Comparison of ENCODE assay signal across 13 mouse cellular contexts in genomic region chr2:58489275-58489674, GRCm38 (mm10). TPM values are rescaled to one million over a fixed set of nuclear protein-coding genes. Genes with fewer than 3 reads are reported as not detected.
DNase-seq lines count a peak whose midpoint lies in the region; ATAC-seq lines count a peak whose summit lies in the region.
"Had no signal": no experiment of that assay in that cellular context is flagged by ENCODE, and none has a peak within 500 bp of the region (broad histone marks: within the 10 kb centered on the region; RNA-seq: fewer than 3 reads in every experiment).

No protein-coding gene starts in this region.

- H3K9ac ChIP-seq in hindbrain, embryonic 13.5 days: no peak overlapping the region
- H3K9ac ChIP-seq: embryonic facial prominence, embryonic 15.5 days; neural tube, embryonic 13.5 days had no signal

- no peaks in the 10 kb centered on the region for H3K9me3 ChIP-seq in hindbrain, embryonic 13.5 days
- H3K9me3 ChIP-seq: embryonic facial prominence, embryonic 15.5 days; neural tube, embryonic 13.5 days had no signal

- H3K27ac ChIP-seq in hindbrain, embryonic 13.5 days: no peak overlapping the region
- H3K27ac ChIP-seq: embryonic facial prominence, embryonic 15.5 days; left cerebral cortex, adult 2 months; neural tube, embryonic 13.5 days had no signal

- peak; percentile 43 for DNase-seq in cerebellum, adult 11-12 months
- DNase-seq in gastrocnemius, postnatal 10 days: peak; percentile 54
- peak; percentile 76 to 82 for DNase-seq in heart, postnatal 10 days
- peak; percentile 74 for DNase-seq in lung, postnatal 25 days (ENCODE audit: low spot score)
- no peak for DNase-seq in left cerebral cortex, adult 11 months (ENCODE audit: low spot score)
- no peak for DNase-seq in right cerebral cortex, adult 2 months (ENCODE audit: low spot score in 2 of 2)

- H3K36me3 ChIP-seq in hindbrain, embryonic 13.5 days: peaks cover 4% of the 10 kb centered on the region
- H3K36me3 ChIP-seq: embryonic facial prominence, embryonic 15.5 days; neural tube, embryonic 13.5 days had no signal

- no peak overlapping the region for H3K4me3 ChIP-seq in hindbrain, embryonic 13.5 days
- H3K4me3 ChIP-seq: embryonic facial prominence, embryonic 15.5 days; left cerebral cortex, adult 2 months; neural tube, embryonic 13.5 days had no signal

- ATAC-seq in cerebellum, adult (ENCODE audit: insufficient number of reproducible peaks, low FRiP score, low TSS enrichment): no peak
- no peak for ATAC-seq in hindbrain, embryonic 13.5 days (ENCODE audit: low FRiP score)

- intact Hi-C loops in heart, postnatal 10 days (cut with DNase I): no loop called here

- H3K4me2 ChIP-seq in hindbrain, embryonic 13.5 days: no peak overlapping the region
- H3K4me2 ChIP-seq: embryonic facial prominence, embryonic 15.5 days; neural tube, embryonic 13.5 days had no signal

- 85% methylated on average over 9 of the region's 9 CpGs for WGBS in hindbrain, embryonic 13.5 days

- H3K27me3 ChIP-seq in hindbrain, embryonic 13.5 days: no peaks in the 10 kb centered on the region
- H3K27me3 ChIP-seq: embryonic facial prominence, embryonic 15.5 days; neural tube, embryonic 13.5 days had no signal

- peaks cover 29% of the 10 kb centered on the region for H3K4me1 ChIP-seq in hindbrain, embryonic 13.5 days (replicated peaks)

RNA-seq across cellular contexts. Expression of gene Gm17409, which starts 19.4 kb away (rescaled TPM):
- not detected for total RNA-seq in gastrocnemius, postnatal 10 days (2021)
- total RNA-seq in heart, postnatal 10 days (2021): not detected
- not detected in 2 replicates for polyA plus RNA-seq in hindbrain, embryonic 13.5 days (2015; fragmentation: Nextera tagmentation; extraction: Ambion mirVana)
- total RNA-seq: left cerebral cortex, adult 2 months; megakaryocyte-erythroid progenitor cell, adult 5-6 weeks had no signal
- polyA plus RNA-seq: embryonic facial prominence, embryonic 15.5 days; gonadal fat pad, adult 2 months; neural tube, embryonic 13.5 days had no signal

Comparison
In these comparisons a context has a peak if more than half of its experiments do, and no peak if none do; other contexts are left out.
1. DNase-seq: peak in cerebellum, adult 11-12 months (single experiment), gastrocnemius, postnatal 10 days (single experiment), heart, postnatal 10 days (2 of 2) and lung, postnatal 25 days (single experiment); none in left cerebral cortex, adult 11 months (single experiment) and right cerebral cortex, adult 2 months (0 of 2).